Mouse (Mus musculus): ENCODE results near the gene Dap3. TPM values are rescaled to one million over a fixed set of nuclear protein-coding genes. Genes with fewer than 3 reads are reported as not detected.
"Not testable (repeated sequence)": the region's sequence is repeated elsewhere in the genome, so short reads cannot be mapped to it uniquely, and the experiment has no call there.

Dap3 gene
- polyA plus RNA-seq, 1 experiment from 2014 or later, result 132 TPM

DNA sequence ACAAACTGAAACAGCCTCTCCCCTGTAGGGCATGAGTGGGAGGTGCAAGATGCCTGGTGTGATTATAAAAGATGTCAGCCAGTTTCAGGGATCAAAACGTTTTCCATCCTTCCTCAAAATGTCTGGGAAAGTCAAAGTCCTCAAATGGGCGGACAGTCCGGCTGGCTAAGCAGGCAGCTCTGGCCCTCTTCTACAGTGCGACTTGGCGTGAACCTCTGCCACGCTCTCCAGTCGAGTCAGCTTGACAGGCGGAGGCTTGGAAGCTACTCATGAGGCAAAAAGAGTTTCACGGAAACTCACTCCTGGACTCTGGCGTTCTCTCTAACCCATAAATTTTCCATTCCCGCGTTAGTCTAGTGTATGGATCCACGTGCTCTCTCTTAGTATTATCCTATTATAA, 32.0 kb downstream of the Dap3 start:
- Histone ChIP-seq H3K36me3 (ENCODE audit: control insufficient read depth, insufficient read depth, low read length) (peaks cover 11% of the 10 kb centered on the region; the same call in 1 of the 2 replicates), H3K4me3 (replicated peaks; ENCODE audit: low read length) (no peak overlapping the region), H3K9ac (ENCODE audit: low read length) (no peak overlapping the region), H3K4me2 (ENCODE audit: low read depth, low read length) (no peak overlapping the region), H3K9me3 (replicated peaks; ENCODE audit: control insufficient read depth, low read length) (no peaks in the 10 kb centered on the region), H3K27me3 (ENCODE audit: control insufficient read depth, insufficient read depth, low read length) (no peaks in the 10 kb centered on the region), H3K4me1 (ENCODE audit: control insufficient read depth, insufficient read depth, low read length) (peaks cover 4% of the 10 kb centered on the region), H3K27ac (ENCODE audit: low read length) (no peak overlapping the region)
- ATAC-seq (ENCODE audit: insufficient read depth, low FRiP score), result no peak
- WGBS, result 65% methylated on average over 13 of the region's 13 CpGs

DNA sequence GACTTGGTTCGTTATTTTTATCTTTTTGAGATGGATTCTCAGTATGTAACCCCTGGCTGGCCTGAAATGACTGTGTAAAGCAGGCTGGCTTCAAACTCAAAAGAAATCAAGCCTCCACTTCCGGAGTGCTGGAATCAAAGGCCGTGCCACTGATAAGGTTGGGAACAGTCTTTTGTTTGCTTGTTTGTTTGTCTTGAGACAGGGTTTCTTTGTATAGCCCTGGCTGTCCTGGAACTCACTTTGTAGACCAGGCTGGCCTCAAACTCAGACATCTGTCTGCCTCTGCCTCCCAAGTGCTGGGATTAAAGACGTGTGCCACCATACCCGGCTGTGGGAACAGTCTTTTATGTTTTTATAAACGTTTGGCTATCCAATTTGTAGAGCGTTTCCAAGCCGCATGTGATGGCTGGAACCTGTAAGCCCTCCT, 36.6 kb downstream of the Dap3 start:
- Histone ChIP-seq H3K36me3 (ENCODE audit: control insufficient read depth, insufficient read depth, low read length) (0 out of 2 replicates have a peak, but pooled peaks cover 11% of the 10 kb centered on the region), H3K9ac (ENCODE audit: low read length) (peak overlapping the region; percentile 81), H3K4me1 (ENCODE audit: control insufficient read depth, insufficient read depth, low read length) (peaks cover 4% of the 10 kb centered on the region), H3K9me3 (replicated peaks; ENCODE audit: control insufficient read depth, low read length) (no peaks in the 10 kb centered on the region), H3K4me2 (ENCODE audit: low read depth, low read length) (peak overlapping the region; percentile 62), H3K4me3 (replicated peaks; ENCODE audit: low read length) (peak overlapping the region; percentile 70), H3K27ac (ENCODE audit: low read length) (peak overlapping the region; percentile 91), H3K27me3 (ENCODE audit: control insufficient read depth, insufficient read depth, low read length) (no peaks in the 10 kb centered on the region)
- ATAC-seq (ENCODE audit: insufficient read depth, low FRiP score), result no peak
- 27% methylated on average over 8 of the region's 8 CpGs for WGBS

DNA sequence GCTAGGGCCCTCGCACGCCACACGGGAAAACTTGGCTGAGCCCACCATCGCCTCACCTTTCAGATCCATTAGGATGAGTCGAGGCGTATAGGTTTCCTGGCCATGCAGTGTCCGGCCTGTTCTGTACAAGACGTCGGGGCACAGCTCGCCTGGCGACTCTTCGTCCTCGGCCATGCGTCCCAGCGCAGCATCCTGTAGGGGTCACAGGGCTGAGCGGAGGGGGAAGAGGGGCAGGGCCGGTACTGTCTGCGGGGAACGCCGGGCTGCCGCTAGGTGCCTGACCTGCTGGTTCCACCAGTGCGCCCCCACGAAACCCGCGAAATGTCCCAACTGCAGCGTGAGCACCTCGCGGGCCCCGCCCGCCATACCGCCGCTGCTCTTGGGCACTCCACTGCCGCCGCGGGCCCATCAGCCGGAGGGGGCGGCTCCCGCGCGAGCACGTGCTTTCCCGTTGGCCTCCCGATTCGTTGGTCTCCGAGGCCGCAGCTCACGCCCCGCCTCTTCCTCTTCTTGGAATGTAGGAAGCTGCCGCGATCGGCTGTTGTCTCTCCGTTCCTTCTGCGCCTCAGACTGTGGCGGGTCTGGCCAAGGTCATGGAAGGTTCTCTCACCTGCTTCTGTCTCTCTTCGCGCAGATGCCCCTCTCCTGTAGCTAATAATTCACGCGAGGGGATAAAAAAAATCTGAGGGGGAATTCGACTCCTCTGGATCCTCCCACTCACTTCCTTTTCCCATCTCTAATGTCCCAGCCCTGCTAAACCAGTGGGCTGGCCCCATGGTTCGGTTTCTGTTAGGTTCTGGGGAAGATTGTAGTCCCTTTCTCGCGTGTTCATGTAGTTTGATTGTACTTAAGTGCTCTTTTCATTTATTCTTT, 37.2 kb downstream of the Dap3 start, which contains the start of gene Msto1:
Msto1 (minus strand) TSS at position 489 of the 873 bp plus-strand sequence.
- peaks cover 4% of the 10 kb centered on the region for H3K4me1 ChIP-seq (ENCODE audit: control insufficient read depth, insufficient read depth, low read length)
- WGBS, result 0% methylated on average over 62 of the region's 62 CpGs
- no peaks in the 10 kb centered on the region for H3K9me3 ChIP-seq (replicated peaks; ENCODE audit: control insufficient read depth, low read length)
- no peaks in the 10 kb centered on the region for H3K27me3 ChIP-seq (ENCODE audit: control insufficient read depth, insufficient read depth, low read length)
- 0 out of 2 replicates have a peak, but pooled peaks cover 11% of the 10 kb centered on the region for H3K36me3 ChIP-seq (ENCODE audit: control insufficient read depth, insufficient read depth, low read length)
- peak within 1 kb of the TSS; percentile 84 for H3K4me2 ChIP-seq (ENCODE audit: low read depth, low read length)
- peak within 1 kb of the TSS; percentile 91 for H3K27ac ChIP-seq (ENCODE audit: low read length)
- peak within 1 kb of the TSS; percentile 70 for H3K4me3 ChIP-seq (replicated peaks; ENCODE audit: low read length)
- peak; percentile 96 for ATAC-seq (ENCODE audit: insufficient read depth, low FRiP score)
- H3K9ac ChIP-seq (ENCODE audit: low read length), result peak within 1 kb of the TSS; percentile 82

DNA sequence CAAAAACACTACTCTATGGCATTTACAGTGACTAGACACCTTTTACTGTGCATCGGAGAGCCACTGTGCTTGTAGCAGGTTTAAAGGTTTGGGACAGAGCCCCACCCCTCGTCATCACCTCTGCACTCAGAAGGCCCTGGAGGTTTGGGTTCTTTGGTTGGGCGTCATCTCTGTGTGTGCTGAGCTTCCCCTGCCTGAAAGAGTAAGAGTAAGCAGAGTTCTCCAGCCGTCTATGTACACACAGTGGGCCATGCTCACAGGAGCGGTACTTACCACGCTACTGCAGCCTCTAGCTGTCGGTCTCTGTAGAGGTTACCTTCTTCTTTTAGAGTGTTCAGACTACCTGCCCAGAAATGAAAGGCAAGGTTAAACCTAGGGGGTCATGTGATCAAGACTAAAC, 38.4 kb downstream of the Dap3 start:
- Histone ChIP-seq H3K4me2 (ENCODE audit: low read depth, low read length) (peak overlapping the region; percentile 84), H3K36me3 (ENCODE audit: control insufficient read depth, insufficient read depth, low read length) (0 out of 2 replicates have a peak, but pooled peaks cover 19% of the 10 kb centered on the region), H3K9me3 (replicated peaks; ENCODE audit: control insufficient read depth, low read length) (no peaks in the 10 kb centered on the region), H3K4me1 (ENCODE audit: control insufficient read depth, insufficient read depth, low read length) (peaks cover 4% of the 10 kb centered on the region), H3K9ac (ENCODE audit: low read length) (no peak overlapping the region), H3K27ac (ENCODE audit: low read length) (no peak overlapping the region), H3K4me3 (replicated peaks; ENCODE audit: low read length) (no peak overlapping the region), H3K27me3 (ENCODE audit: control insufficient read depth, insufficient read depth, low read length) (no peaks in the 10 kb centered on the region)
- no peak for ATAC-seq (ENCODE audit: insufficient read depth, low FRiP score)
- 80% methylated on average over 7 of the region's 7 CpGs for WGBS

DNA sequence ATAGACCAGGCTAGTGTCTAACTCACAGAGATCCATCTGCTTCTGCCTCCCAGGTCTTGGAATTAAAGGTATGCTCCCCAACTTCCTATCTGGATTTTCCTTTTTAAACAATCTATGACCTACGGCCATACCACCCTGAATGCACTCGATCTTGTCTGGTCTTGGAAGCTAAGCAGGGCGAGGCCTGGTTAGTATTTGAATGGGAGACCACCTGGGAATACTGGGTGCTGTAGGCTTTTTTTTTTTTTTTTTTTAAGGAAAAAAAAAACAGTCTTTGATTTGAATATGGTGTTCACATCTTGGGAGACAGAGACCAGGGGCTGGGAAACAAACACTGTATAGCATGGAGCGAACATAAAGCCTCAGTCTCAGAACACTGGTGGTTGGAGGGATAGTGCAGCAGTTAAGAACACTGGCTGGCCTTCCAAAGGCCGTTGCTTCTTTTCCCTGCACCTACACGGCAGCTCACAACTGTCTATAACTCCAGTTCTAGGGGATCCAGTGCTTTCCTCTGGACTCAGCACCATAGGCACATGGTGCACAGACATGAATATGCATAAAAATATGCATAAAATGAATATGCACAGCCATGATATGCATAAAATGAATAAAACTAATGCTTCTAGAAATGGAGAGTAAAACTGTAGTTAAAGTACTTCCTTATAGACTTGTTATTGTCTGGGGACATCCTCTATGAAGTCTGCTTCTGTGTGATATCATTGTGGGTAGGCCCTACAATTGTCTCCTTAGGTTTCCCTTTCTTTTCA, 44.4 kb downstream of the Dap3 start:
- 80% methylated on average over 6 of the region's 6 CpGs for WGBS
- Histone ChIP-seq H3K36me3 (ENCODE audit: control insufficient read depth, insufficient read depth, low read length) (peaks cover 31% of the 10 kb centered on the region; the same call in 1 of the 2 replicates), H3K9ac (ENCODE audit: low read length) (no peak overlapping the region), H3K9me3 (replicated peaks; ENCODE audit: control insufficient read depth, low read length) (no peaks in the 10 kb centered on the region), H3K27me3 (ENCODE audit: control insufficient read depth, insufficient read depth, low read length) (no peaks in the 10 kb centered on the region), H3K4me2 (ENCODE audit: low read depth, low read length) (no peak overlapping the region), H3K27ac (ENCODE audit: low read length) (no peak overlapping the region), H3K4me1 (ENCODE audit: control insufficient read depth, insufficient read depth, low read length) (no peaks in the 10 kb centered on the region), H3K4me3 (replicated peaks; ENCODE audit: low read length) (no peak overlapping the region)
- no peak for ATAC-seq (ENCODE audit: insufficient read depth, low FRiP score)

DNA sequence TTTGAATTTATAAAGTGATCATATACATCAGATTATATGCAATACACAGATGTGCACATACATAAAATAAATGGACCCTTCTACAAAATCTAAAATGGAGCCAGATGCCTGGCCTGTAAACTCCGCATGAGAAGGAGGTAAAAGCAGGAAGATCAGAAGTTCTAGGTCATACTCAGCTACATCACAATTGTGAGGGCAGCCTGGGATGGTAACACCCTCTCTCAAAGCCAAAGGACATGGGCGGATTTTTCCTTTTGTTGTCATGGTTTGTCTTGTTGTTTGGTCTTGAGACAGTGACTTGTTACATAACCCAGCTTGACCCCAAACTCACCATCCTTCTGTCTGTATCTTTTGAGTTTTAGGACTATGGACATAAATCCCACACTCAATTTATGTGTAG, 45.2 kb downstream of the Dap3 start:
- Histone ChIP-seq H3K4me1 (ENCODE audit: control insufficient read depth, insufficient read depth, low read length) (no peaks in the 10 kb centered on the region), H3K27ac (ENCODE audit: low read length) (no peak overlapping the region), H3K4me3 (replicated peaks; ENCODE audit: low read length) (no peak overlapping the region), H3K4me2 (ENCODE audit: low read depth, low read length) (no peak overlapping the region), H3K9me3 (replicated peaks; ENCODE audit: control insufficient read depth, low read length) (no peaks in the 10 kb centered on the region), H3K27me3 (ENCODE audit: control insufficient read depth, insufficient read depth, low read length) (no peaks in the 10 kb centered on the region), H3K36me3 (ENCODE audit: control insufficient read depth, insufficient read depth, low read length) (peaks cover 30% of the 10 kb centered on the region; the same call in 1 of the 2 replicates), H3K9ac (ENCODE audit: low read length) (no peak overlapping the region)
- WGBS, result 88% methylated on average over 2 of the region's 2 CpGs
- no peak for ATAC-seq (ENCODE audit: insufficient read depth, low FRiP score)

DNA sequence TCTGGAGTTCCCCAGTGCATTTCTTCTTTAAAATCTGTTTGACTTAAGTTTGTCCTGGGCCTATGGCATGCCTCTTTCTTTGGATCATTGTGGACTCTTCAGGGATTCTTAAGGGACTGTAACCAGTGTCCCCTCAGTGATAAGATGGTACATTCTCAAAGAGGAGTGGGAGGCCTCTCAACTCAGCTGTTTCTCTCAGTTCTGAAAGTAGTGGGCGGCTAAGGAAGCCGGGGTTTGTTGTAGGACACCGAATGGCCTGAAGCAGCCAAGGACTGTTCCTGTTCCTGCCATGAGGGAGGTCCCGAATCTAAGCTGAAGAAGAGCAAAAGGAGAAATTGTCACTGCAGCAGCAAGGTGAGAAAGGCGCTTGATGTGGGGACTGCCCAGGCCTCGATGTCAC, 45.8 kb downstream of the Dap3 start:
- WGBS, result 84% methylated on average over 6 of the region's 6 CpGs
- H3K9ac ChIP-seq (ENCODE audit: low read length), result no peak overlapping the region
- ATAC-seq (ENCODE audit: insufficient read depth, low FRiP score), result no peak
- H3K4me1 ChIP-seq (ENCODE audit: control insufficient read depth, insufficient read depth, low read length), result no peaks in the 10 kb centered on the region
- H3K36me3 ChIP-seq (ENCODE audit: control insufficient read depth, insufficient read depth, low read length), result peaks cover 30% of the 10 kb centered on the region; the same call in 1 of the 2 replicates
- no peak overlapping the region for H3K4me3 ChIP-seq (replicated peaks; ENCODE audit: low read length)
- no peaks in the 10 kb centered on the region for H3K9me3 ChIP-seq (replicated peaks; ENCODE audit: control insufficient read depth, low read length)
- no peak overlapping the region for H3K4me2 ChIP-seq (ENCODE audit: low read depth, low read length)
- no peaks in the 10 kb centered on the region for H3K27me3 ChIP-seq (ENCODE audit: control insufficient read depth, insufficient read depth, low read length)
- no peak overlapping the region for H3K27ac ChIP-seq (ENCODE audit: low read length)

DNA sequence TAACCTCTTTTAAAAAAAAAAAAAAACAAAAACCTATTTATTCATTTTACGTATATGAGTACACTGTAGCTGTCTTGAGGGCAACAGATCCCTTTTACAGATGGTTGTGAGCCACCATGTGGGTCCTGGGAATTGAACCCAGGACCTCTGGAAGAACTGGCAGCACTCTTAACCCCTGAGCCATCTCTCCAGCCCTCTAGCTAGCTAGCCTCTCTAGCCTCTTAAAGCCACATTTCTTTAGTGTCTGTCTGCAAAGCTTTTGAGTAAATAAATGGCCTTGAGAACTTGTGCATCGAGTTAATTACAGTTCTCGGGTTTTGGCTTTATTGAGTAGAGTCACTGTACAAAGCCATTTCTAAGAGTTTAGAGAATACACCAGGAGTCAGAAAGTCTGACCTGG, 46.2 kb downstream of the Dap3 start:
- H3K9me3 ChIP-seq (replicated peaks; ENCODE audit: control insufficient read depth, low read length), result no peaks in the 10 kb centered on the region
- H3K4me3 ChIP-seq (replicated peaks; ENCODE audit: low read length), result no peak overlapping the region
- H3K36me3 ChIP-seq (ENCODE audit: control insufficient read depth, insufficient read depth, low read length), result peaks cover 26% of the 10 kb centered on the region; the same call in 1 of the 2 replicates
- H3K4me1 ChIP-seq (ENCODE audit: control insufficient read depth, insufficient read depth, low read length), result no peaks in the 10 kb centered on the region
- H3K27me3 ChIP-seq (ENCODE audit: control insufficient read depth, insufficient read depth, low read length), result no peaks in the 10 kb centered on the region
- no peak for ATAC-seq (ENCODE audit: insufficient read depth, low FRiP score)
- H3K27ac ChIP-seq (ENCODE audit: low read length), result no peak overlapping the region
- no peak overlapping the region for H3K9ac ChIP-seq (ENCODE audit: low read length)
- WGBS, result 75% methylated on average over 3 of the region's 3 CpGs
- no peak overlapping the region for H3K4me2 ChIP-seq (ENCODE audit: low read depth, low read length)

DNA sequence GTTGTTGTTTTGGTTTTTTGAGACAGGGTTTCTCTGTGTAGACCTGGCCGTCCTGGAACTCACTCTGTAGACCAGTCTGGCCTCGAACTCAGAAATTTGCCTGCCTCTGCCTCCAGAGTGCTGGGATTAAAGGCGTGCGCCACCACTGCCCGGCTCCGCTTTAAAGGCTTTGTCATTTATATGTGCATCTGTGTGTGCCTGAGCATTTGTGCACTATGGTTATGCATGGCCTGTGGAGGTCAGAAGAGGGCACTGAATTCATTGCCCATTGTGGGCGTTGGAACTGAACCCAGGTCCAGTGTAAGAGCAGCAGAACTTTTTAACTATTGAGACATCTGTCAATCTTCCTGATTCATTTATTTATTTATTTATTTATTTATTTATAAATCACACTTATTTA, 58.0 kb downstream of the Dap3 start:
- H3K9ac ChIP-seq (ENCODE audit: low read length); ATAC-seq (ENCODE audit: insufficient read depth, low FRiP score); H3K27ac ChIP-seq (ENCODE audit: low read length); H3K27me3 ChIP-seq (ENCODE audit: control insufficient read depth, insufficient read depth, low read length); H3K36me3 ChIP-seq (ENCODE audit: control insufficient read depth, insufficient read depth, low read length); H3K4me3 ChIP-seq (replicated peaks; ENCODE audit: low read length); H3K4me2 ChIP-seq (ENCODE audit: low read depth, low read length); H3K4me1 ChIP-seq (ENCODE audit: control insufficient read depth, insufficient read depth, low read length); H3K9me3 ChIP-seq (replicated peaks; ENCODE audit: control insufficient read depth, low read length): not testable (repeated sequence)
- 95% methylated on average over 7 of the region's 7 CpGs for WGBS
